Mouse (Mus musculus) bone marrow macrophage, adult 2 months (primary cell): ENCODE measurements around the gene Nr1d1. TPM values are rescaled to one million over a fixed set of nuclear protein-coding genes. Genes with fewer than 3 reads are reported as not detected.
A peak's percentile ranks its signal among the peaks of the same experiment; 100 is the strongest.

Source experiments
- H3K27ac ChIP-seq: 2 replicates; pipeline ENCODE4 v1.5.1; 2012; ENCODE audit warnings: low read depth, low read length; ENCODE audit not compliant: insufficient read depth
- H3K4me1 ChIP-seq: 2 replicates; pipeline ENCODE4 v1.6.1; 2012; ENCODE audit warnings: low read length; ENCODE audit not compliant: control insufficient read depth, insufficient read depth
- H3K4me3 ChIP-seq: 2 replicates; pipeline ENCODE4 v1.5.1; 2012; ENCODE audit warnings: mild to moderate bottlenecking, low read length, moderate library complexity; ENCODE audit not compliant: insufficient read depth
- CTCF ChIP-seq: IDR thresholded peaks from 2 replicates; pipeline ENCODE4 v1.5.1; 2012; ENCODE audit warnings: low read depth, mild to moderate bottlenecking, low read length, moderate library complexity
- POLR2A ChIP-seq: IDR thresholded peaks from 2 replicates; pipeline ENCODE4 v1.6.1; 2012; ENCODE audit warnings: mild to moderate bottlenecking, low read depth, low read length, borderline replicate concordance
- polyA plus RNA-seq: library from polyadenylated mRNA; stranded (reverse); fragments of >200 nt; gene quantifications from 2 replicates; pipeline ENCODE4 v1.2.4, GENCODE M21; 2012; ENCODE audit not compliant: missing spikeins, insufficient read depth, insufficient read length

Gene Nr1d1
- polyA plus RNA-seq, 1 experiment, result 8.2 TPM

DNA sequence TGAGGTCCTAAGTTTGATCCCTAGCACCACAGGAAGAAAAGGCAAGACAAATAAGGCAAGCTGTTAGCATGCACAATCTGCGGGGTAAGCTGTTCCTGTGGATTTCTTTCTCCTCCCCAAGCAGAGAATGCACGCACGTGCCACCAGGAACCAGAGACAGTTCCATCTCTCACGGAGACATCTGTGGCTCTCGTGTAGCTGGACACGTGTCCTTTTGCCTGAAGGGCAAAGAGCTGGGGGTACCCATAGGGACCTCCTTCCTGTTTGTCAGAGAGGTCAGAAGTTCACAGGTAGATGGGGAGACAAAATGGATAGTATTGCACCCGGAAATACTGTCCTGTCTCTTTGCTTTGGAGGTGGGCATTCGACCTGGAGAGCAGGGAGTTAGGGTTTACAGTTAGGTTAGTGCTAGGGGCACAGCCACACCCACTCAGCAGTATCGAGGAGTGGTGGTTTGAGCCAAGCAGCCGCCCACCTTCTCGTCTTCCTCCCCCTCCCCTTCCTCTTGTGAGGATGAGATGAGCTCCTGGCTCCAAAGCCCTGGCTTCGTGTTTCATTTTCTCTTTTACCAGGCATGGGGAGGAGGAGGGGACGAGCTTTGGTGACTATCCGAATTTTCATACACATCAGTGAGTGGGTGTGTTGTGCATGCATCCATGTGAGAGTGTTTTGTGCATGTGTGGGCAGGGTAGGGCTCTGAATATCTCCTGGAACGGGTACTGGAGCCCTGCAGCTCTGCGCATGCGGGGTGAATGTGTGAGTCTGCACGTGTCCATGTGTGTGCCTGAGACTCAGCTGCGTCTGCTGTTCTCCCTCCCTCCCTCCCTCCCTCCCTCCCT is 28.1 kb downstream of the Nr1d1 start:
- peak overlapping the region; percentile 12; the same call in 1 of the 2 replicates for H3K27ac ChIP-seq
- peaks cover 52% of the 10 kb centered on the region for H3K4me1 ChIP-seq

DNA sequence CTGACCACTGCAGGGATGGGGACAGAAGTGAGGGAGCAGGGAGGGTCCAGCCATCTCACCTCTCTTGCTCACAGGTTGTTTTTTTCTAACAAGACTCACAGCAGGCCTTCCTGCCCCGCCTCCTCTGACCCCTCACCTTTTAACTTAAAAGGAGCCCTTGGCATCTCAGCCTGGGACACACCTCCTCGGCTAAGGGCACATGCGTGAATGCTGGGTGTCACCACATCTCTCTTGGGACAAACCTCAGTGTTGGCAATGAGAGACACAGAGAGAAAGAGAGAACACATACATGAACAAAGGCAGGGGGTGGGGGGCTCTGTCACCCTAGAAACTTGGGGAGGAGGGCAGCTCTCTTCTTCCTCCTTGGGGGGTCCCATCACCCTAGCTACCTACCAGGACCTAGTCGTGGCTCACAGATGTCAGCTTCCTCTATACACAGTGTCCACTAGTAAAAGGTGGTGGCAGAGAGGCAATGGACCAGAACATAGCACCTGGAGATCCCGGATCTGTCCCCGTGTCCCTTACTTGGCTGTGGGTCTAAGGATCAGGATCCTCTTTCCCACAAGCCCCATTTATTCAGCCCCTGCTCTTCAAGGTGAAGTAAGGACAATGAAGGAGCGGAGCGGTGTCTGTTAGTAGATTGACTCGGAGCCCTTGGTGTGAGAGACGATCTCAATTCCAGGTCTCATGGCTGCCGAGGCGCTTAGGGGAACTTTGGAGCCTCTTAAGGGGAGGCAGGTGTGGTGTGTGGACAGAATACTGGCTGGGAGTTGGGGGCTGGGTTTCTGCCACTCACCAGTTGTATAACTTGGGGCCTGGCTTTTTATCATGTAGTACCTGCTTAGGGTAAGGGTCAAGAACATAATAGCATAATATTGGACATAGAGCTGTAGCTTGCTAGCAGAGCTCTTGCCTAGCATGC is 28.9 kb downstream of the Nr1d1 start:
- H3K4me1 ChIP-seq, result peaks cover 43% of the 10 kb centered on the region
- H3K4me3 ChIP-seq, result peak overlapping the region; percentile 48
- H3K27ac ChIP-seq, result no peak overlapping the region
- TF ChIP-seq POLR2A (no peak), CTCF (no peak)

More for the DNA sequence above, 28.1 kb downstream of the Nr1d1 start:
- TF ChIP-seq CTCF, result no peak
- TF ChIP-seq POLR2A, result no peak
- peak overlapping the region; percentile 48 for H3K4me3 ChIP-seq

DNA sequence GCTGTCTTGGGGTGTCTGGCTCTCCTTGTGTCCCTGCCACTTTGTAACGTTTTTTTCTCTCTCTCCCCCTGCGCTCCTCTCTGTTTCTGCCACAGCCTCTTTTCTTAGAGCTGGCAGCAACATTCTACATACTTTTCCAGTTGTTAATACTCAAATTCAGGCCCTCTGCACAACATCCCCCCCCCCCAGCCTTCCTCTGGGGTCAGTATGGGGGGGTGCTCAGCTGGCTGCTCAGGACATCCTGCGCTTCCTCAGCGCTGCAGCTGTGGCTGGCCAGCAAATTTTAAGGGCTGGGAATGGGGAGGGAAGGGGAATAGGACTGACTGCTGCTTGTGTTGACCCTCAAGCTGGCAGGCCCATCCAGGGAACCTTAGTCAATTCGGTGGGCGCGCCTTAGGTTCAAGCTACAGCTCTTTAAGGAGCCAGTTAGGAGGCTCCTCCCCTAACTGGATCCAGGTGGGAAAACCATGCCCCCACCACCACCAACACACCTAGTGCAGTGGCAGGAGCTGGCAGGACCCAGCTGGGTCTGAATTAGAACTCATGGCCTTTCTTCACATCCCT is 30.6 kb downstream of the Nr1d1 start:
- H3K27ac ChIP-seq, result no peak overlapping the region
- H3K4me3 ChIP-seq, result no peak overlapping the region
- peaks cover 42% of the 10 kb centered on the region for H3K4me1 ChIP-seq
- TF ChIP-seq POLR2A (no peak), CTCF (no peak)

DNA sequence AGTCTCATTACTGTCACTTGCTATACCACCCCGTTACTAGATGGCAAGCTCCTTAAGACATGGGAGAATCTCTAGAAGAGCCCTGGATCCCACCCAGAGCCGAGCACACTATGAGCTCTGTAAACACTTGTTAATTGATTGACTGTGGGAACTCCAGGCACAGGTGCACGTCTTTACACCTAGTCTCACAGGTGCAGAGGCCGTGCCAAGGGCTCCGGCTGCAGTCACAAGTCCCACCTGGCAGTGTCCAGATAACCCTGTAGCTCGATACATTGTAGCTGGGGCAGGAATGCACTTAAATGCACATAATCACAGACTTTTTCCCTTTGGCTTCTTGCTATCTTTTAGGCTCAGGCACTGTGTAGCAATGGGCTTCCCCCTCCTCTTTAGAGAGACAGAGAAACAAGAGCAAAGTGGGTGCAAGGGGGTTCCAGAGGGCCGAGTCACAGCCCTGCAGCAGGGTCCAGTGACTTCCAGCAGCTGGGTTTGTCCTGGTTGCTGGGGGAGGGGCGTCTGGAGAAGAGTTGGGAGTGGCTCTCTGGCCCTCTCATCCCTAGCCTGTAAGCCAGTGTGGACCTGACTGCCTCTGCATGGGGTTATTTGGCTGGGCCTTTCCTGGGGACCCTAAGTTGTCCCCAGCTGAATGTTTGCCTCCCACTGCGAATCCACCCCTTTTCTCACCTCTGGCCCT is 31.3 kb downstream of the Nr1d1 start:
- TF ChIP-seq CTCF (no peak), POLR2A (no peak)
- no peak overlapping the region for H3K27ac ChIP-seq
- H3K4me1 ChIP-seq, result peaks cover 39% of the 10 kb centered on the region
- no peak overlapping the region for H3K4me3 ChIP-seq

DNA sequence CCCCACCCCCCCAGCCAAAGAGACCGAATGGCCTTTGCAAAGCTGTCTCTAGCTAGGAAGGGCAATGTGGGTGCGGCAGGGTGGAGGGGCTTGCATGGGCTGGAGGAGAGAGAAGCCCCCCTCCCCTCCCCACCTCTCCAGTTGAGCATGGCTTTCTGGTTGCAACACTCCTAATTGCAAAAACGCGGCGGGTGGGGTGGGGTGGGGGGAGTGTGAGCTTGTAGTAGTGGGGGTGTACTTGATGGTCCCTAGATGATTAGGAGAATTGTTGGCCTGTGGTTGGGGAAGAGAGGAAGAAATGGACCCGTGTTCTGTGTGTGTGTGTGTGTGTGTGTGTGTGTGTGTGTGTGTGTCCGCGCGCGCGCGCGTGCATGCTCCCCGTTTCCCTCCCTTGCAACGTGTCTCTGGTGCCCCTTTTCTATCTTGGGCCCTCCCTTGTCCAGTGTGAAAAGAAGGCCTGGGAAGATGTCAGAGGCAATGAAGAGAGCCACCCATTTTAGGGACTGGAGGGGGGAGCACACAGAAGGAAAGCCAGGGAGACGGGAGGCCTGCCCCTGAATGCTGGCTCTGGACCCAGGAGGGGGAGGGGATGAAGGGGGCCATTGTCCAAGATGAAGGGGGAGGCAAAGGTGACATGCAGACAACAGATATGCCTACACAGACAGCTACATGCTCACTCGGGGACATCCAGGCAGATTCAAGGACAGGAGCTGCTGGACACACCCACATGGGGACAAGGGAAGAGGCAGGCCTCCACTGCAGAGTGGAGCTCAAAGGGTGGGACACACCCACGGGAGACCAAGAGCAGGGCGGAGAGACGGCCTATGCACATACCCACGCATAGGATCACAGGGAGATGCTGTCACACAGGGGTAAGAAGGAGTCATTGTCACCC is 32.5 kb downstream of the Nr1d1 start:
- H3K4me3 ChIP-seq, result peak overlapping the region; percentile 85
- TF ChIP-seq CTCF (no peak), POLR2A (no peak)
- peak overlapping the region; percentile 25; the same call in 1 of the 2 replicates for H3K27ac ChIP-seq
- H3K4me1 ChIP-seq, result peaks cover 28% of the 10 kb centered on the region

DNA sequence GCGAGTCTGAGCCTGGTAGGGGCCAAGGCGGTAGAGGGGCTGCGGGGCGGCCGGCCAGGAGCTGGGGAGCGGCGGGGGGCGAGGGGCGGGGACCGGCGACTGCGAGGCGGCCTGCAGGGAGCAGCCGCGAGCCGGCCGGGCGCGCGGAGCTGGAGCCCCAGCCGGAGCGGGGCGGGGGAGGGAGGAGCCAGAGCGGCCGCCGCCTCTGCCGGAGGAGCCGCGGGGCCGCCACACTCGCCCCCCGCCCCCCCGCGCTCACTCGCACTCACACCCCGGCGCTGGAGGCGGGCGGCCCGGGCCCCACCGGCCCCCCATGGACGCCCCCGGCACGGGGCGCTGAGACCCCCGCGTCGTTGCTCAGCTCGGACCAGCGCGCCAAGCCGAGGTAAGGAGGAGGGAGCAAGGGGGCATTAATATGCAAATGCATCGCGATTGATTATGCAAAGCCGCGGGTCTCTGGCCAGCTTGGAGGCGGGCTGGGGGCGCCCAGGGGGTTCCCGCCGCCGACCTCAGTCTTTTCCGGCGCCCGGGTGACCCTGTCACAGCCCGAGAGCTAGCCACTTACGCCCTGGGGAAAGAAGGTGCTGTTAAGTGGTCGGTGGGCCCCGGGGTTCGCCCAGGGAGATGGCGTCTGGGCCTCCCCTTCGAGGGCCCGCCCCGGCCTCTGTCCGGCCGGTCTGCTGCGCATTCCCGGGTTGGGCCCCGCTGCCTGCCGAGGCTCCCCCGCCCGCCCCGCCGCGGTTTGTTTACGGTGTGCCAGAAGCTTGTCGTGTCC is 33.3 kb downstream of the Nr1d1 start:
- peak overlapping the region; percentile 53 for H3K27ac ChIP-seq
- peaks cover 25% of the 10 kb centered on the region for H3K4me1 ChIP-seq
- no peak for TF ChIP-seq POLR2A
- TF ChIP-seq CTCF, result no peak
- peak overlapping the region; percentile 85 for H3K4me3 ChIP-seq

DNA sequence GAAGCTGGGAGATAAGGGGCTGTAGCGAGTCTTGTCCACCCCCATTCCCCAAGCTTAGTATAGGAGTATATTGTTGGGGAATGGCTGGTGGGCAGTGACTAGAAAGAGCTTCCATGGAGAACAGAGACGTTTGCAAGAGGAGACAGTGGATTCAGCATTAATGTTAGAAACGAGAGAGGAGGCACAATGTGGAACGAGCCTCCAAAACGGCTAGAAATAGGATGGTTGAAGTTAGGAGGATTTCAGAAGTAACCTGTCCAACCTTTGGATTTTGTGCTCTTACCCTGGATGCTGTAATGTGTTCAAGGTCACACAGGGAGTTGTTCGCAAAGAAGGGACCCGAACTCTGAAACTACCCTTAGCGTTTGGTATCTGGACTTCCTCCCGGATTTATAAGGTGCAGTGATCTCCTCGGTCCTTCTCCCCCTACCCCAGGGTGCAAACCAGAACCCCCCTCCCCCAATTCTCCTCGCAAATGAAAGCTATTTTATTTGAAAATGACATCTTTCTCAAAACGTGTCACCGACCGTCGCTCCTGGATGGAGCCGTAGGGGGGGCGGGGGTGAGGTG is 34.0 kb downstream of the Nr1d1 start:
- no peak overlapping the region for H3K27ac ChIP-seq
- H3K4me1 ChIP-seq, result peaks cover 19% of the 10 kb centered on the region
- TF ChIP-seq POLR2A (no peak), CTCF (no peak)
- peak overlapping the region; percentile 56 for H3K4me3 ChIP-seq
